Mouse (Mus musculus): ENCODE results near the gene Flywch2.

Gene Flywch2

DNA sequence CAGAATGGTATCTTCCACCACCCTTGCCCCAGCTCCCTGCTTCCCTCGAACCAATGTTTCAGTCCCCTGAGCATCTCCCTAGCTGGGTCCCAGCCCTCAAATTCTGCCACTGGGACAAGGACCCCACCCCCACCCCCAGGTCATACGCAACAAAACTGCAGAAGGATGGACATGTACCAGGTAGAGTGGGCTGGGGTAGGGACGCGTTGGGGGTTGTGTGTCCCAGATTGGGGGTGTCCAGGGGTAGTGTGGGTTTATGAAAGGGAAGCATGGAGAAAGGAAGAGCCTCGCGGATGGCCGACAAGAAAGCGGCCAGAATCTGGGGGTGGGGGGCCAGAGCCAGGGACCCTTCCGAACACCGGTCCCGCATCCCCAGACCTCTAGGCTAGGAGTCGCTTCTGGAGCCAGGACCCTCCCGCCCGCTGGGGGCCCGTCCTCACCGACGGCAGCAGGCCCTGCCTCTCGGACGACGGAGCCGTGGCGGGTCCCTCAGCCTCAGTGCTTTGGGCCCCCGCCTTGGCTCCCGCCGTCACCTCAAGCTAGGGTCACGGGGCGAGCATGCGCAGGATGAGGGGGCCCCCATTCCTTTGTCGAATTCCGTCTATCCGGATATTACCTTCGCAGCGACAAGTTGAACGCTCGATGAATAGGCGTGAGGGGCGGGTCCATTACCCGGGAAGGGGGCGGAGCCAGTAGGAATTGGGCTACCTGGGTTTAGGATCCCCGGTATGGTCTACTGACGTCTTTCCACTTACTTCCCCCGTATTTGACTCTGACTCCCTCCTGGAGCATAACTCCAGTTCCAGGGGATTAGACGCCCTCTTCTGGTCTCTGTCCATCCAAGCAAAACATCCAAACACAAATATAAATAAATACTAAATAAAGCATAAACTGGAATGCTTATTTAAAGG is at the start of gene Flywch2:
Gene Flywch2, minus strand, starts transcription at position 521 of the 911 bp plus-strand sequence.
- DNase-seq = peak; percentile 70 to 76

DNA sequence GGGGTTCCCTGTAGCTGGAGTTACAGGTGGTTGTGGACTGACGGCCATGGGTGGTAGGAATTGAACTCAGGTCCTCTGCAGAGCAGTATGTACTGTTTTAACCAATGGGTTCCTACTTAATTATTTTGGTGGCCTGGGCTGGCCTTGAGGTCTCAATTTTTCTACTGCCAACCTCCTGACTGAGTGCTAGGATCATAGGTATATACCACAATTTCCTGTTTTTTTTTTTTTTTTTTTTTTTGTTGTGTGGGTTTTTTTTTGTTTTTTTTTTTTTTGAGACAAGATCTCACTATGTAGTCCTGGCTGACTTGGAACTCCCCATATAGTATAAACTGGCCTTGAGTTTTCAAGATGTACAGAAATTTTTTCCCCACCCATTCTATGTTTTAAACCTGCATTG is 45.3 kb upstream of the Flywch2 start:
- DNase-seq = no peak

DNA sequence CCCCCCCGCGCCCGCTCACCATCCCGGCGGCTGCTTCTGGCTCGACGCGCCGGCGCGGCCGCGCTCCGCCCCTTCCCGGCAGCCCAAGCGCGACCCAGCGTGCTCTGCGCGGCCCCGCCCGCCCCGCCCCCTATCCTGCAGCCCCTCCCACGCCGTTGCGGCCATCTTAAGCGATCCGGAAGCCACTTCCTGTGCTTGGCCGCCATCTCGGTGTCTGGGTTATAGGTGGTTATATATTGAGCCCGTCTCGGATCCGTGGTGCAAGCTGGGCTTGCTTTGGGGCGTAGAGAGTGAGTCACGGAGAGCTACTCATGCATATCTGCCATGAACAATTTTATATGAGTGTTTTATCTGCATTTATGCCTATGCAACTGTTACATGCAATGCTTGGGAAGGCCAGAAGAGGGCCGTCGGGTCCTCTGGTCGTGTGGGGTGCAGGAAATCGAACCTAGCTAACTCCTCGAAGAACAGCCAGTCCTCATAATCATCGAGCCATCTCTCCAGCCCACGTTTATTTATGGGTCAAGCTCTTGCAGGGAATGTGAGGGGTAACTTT is 43.3 kb upstream of the Flywch2 start, which contains the start of gene Elob:
Gene Elob, minus strand, starts transcription at position 73 of the 556 bp plus-strand sequence.
- peak; percentile 84 to 86 for DNase-seq

DNA sequence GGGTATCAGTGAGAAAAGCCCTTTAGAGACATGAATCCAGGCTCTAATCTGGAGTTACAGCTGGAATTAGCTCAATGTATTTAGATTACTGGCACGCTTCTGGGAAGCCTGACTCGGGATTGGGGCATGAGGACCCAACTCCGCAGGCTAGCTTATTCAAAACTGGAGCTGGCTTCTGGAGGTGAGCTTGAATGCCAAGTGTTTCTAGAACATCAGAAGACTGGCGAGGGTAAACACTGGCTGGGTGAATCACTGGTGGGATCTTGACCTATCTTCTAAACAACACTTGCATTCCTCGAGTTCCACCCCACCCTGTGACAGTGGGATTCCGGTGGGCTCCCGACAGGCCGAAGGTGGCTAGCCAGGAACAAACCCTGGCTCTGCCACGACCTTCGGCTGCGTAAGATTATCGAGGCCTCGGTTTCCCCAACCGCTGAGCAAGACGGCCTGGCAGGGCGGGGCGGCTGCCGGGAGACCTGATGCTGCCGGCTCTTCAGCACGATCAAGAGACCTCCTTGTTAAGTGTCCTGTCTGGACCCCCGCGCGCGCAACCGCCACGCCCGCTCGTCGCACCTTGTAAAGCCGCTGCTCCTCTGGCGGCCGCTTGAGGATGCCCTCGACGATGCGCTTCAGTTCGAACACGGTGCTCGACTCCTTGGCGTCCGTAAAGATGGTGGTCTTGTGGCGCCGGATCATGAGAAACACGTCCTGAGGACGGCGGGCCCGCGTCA is 42.6 kb upstream of the Flywch2 start:
- peak; percentile 69 to 73 for DNase-seq

DNA sequence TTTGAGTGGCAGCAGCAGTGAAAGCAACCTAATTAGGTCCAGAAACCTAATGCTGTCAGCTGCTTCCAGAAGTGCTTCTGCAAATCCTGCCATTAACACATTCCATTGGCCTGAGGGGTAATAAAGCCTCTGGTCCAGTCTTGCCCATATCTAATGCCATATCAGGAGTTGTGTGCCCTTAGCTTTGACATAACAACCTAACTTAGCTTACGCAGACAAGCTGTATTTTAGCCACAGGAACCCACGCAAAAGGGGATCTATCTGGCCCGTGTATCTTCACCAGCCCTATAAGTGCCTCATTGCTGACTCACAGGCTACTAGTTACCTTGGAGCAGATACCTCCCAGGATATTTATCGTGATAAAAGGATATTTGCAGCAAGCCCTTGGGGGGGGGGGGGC is 39.7 kb upstream of the Flywch2 start:
- no peak for DNase-seq

DNA sequence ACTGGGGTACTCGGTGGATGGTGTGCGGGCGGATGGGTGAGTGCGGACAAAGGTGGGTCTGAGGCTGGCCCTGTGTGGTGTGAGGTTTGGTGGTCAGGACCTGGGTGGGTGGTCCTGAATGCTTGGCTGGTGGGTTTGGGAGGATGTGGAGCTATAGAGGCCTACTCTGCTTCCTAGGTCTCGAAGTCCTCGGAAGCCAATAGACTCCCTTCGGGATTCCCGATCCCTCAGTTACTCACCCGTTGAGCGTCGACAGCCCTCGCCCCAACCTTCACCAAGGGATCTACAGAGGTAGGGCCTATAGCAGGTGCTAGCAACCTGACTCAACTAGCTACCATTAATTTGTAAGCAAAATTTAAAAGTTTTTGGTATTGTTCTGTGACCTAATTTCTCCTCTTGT is 37.7 kb upstream of the Flywch2 start:
- no peak for DNase-seq

DNA sequence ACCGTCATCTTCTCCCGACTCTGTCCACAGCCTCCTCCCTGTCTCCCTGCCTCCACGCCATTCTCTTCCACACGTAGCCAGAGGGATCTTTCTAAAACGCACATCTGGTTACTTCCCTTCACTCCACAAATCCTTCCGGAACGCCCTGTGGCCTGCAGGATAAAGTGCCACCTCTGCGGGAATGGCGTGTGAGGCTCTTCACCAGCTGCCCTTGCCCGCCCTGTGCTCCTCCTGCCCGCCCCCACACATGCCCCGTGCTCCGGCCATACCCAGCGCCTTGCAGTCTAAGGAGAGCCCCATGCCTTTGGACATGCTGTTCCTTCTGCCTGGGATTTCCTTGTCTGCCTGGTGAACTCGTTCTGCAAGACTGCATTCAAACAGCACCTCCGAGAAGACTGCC is 37.1 kb upstream of the Flywch2 start:
- DNase-seq = peak in 1 of 2 experiments; percentile 15

DNA sequence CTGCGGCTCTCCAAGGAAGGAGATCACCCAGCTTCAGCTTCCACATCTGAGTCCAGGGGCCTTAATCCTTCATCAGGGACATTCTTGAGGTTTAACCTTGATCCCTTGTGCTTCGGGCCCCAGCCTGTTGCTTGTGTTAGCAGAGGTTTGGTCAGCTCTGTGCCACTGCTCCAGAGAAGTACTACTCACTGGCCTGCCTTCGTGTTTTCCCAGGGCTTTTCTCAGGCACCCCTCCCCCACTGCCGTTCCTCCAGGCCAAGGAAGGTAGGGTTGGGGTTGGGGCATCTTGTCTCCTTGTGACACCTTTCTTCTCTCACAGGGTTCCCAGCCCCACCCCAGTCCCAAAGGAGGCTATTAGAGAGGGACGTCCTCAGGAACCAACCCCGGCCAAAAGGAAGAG is 36.2 kb upstream of the Flywch2 start:
- DNase-seq = peak in 1 of 2 experiments; percentile 13

DNA sequence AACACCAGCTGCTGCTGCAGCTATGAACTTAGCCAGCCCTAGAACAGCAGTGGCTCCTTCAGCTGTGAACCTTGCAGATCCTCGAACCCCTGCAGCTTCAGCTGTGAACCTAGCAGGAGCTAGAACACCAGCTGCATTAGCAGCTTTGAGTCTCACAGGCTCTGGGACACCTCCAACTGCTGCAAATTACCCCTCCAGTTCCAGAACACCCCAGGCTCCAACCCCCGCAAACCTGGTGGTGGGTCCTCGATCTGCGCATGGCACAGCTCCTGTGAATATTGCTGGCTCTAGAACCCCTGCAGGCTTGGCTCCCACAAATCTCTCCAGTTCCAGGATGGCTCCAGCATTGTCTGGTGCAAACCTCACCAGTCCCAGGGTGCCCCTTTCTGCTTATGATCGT is 34.9 kb upstream of the Flywch2 start:
- DNase-seq = no peak

DNA sequence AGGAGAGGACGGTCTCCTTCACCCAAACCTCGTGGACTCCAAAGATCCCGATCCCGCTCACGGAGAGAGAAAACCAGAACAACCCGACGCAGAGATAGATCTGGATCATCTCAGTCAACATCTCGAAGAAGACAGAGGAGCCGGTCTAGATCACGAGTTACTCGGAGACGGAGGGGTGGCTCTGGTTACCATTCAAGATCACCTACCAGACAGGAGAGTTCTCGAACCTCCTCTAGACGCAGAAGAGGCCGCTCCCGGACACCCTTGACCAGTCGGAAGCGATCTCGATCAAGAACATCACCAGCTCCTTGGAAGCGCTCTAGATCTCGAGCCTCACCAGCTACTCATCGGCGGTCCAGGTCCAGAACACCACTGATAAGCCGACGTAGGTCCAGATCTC is 33.4 kb upstream of the Flywch2 start:
- DNase-seq = peak in 1 of 2 experiments; percentile 17

DNA sequence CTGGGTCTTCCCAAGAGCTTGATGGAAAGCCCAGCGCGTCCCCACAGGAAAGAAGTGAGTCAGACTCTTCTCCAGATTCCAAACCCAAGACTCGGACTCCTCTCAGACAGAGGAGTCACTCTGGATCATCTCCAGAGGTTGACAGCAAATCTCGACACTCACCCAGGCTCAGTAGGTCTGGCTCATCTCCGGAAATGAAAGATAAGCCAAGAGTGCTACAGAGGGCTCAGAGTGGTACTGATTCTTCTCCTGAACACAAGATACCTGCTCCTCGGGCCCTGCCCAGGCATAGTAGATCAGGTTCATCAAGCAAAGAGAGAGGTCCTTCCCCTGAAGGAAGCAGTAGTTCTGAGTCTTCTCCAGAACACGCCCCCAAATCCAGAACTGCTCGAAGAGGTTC is 32.7 kb upstream of the Flywch2 start:
- DNase-seq = no peak

DNA sequence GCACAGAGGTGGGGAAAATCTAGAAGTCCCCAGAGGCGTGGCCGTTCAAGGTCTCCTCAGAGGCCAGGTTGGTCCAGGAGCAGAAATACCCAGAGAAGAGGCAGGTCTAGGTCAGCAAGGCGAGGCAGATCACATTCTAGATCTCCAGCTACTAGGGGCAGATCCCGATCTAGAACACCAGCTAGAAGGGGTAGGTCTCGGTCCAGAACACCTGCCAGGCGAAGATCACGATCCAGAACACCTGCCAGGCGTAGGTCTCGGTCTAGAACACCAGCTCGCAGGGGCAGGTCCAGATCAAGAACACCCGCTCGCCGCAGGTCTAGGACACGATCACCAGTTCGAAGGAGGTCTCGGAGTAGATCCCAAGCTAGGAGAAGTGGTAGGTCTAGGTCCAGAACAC is 29.8 kb upstream of the Flywch2 start:
- DNase-seq = no peak

DNA sequence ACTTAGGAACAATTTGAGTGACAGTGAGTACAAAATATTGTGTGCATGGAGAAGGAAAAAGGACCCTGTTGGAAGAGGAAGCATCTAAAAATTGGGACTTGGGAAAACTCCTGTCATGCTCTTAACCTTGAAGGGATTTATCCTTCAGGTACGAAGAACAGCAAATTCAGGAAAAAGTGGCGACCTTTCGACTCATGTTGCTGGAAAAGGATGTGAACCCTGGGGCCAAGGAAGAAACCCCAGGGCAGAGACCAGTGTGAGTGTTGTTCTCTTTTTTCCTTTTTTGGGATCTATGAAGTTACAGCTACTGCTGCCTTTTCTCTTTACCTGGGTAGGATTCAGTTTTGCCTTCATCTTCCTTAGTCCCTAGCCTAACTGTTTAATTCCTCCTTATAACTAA is 22.0 kb upstream of the Flywch2 start:
- no peak for DNase-seq

DNA sequence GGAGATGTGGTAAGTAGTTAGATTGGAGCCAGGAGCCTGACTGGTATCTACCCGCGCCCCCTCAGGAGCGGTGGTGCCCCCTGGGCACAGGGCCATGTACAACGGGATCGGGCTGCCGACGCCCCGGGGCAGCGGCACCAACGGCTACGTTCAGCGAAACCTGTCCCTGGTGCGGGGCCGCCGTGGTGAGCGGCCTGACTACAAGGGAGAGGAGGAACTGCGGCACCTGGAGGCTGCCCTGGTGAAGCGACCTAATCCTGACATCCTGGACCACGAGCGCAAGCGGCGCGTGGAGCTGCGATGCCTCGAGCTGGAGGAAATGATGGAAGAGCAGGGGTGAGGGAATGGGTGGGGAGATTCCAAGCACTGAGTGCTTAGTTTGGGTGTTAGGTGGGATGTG is 21.0 kb upstream of the Flywch2 start:
- DNase-seq = peak; percentile 36 to 37

DNA sequence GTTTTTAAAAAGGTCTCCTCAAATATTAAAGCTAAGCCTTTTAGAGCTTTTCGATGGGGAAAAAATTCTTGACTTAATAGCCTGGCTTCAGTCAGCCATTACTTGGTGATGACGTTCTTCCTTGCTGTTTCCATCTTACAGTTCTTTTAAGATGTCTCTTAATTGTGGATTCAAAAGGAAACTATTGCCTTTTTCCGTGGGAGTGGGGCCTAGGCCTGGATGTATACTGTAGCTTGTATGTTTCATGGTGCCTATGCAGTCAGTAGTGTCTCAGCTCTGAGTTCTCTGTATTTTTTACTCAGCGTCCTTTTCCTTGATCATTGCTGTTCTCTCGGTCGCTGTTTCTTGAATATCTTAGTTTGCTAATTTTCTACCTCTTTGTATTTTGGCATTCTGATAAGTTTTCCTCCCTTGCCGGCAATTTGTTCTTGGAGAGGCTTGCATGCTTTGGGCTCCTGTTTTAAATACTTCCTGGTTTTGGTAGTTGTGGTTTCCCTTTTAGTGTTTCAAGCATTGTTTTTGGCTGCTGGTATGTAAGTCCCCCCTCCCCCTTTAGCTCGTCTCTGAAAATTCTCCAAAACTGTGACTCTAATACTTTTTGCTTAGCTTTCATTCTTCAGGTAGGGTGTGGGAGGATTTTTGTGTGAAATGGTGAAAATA is 18.7 kb upstream of the Flywch2 start:
- DNase-seq = no peak

DNA sequence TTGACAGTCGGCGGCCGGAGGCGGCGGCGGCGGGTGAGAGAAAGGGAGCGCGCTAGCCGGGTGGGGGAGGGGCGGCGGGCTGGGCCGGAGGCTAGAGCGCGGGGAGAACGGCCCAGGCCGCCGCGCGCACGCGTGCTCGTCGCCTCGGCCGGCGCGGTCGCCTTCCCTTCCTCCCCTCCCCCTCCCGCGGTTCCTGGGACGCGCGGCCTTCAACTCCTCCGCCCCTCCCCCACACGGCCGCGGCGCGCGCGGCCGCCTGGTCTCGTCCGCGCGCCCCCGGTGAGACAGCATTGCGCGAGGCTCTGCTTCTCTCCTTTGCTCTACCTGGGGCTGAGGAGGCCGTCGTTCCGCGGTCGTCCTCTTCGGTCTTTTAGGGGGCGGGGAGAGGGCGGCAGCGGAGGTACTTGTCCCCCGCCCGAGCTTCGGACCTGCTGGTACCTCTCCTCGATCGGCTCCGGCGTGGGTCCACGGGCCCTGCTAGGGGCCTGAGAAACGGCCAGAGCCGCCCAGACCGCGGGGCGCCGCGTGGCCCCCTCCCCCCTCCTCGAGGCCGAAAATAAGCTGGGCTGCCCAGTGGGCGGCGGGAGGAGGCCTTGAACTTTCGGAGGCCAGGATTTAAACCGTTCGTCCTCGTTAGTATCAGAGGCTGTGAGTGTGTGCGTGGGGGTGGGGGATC is 17.6 kb upstream of the Flywch2 start:
- DNase-seq = peak; percentile 69 to 75

DNA sequence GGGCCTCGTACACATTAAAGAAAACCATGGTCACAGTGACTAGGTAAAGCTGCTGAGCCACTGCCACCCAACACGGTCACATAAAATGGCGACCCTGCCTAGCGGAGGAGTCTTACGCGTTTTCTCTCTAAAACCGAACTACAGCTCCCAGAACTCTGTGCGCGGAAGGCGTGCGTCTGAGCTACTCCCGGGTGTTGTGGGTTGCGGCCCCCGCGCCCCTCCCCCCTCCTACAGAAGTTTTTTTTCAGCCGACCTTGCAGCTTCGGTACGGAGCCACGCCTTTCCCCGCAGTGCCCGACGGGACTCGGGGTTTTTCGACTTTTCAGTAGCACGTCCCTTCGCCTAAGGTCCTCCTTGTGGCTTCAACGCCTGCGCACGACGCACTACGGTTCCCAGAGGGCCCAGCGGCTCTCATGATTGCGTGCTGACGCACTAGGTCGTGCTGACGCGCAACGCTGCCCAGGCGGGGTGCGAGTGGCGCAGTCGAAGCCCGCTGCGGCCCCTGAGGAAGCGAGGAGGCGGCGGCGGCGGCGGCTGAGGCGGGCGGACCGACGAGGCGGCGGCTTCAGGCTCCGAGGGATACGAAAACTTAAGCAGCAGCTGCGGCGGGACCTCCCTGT is 17.0 kb upstream of the Flywch2 start:
- peak; percentile 95 to 96 for DNase-seq

DNA sequence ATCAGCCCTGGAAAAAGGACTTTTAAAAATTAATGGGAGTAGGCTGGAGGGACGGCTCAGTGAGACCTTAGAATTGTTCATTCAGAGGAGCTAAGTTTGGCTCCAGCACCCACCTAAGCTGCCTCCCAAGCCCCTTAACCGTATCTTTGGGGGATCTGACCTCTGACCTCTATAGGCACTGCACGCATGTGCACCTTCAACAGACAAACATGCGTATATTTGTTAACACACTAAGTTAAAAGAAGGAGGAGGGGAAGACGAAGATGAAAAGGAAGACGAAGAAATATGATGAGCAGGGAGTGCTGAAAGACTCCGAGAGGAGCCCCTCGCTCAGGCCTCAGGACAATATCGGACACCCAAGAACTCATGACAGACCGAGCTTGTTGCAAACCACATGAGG is 15.7 kb upstream of the Flywch2 start:
- DNase-seq = no peak

DNA sequence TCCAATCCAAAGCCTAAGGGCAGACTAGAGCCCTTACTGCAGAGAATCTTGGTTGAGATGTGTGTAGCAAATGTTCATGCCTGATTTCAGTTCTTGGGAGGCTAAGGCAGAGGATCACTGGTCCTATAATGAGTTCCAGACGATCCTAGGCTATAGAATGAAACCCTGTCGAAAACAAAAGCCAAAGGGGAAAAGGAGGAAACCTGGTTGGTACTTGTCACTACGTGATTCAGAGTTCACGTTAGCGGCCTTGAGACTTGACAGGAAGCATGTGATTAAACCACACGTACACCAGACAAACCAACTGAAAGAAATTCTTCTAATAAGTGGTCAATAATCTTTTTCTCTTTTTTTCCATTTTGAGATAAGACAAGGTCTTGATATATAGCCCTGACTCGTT is 11.4 kb upstream of the Flywch2 start:
- no peak for DNase-seq

DNA sequence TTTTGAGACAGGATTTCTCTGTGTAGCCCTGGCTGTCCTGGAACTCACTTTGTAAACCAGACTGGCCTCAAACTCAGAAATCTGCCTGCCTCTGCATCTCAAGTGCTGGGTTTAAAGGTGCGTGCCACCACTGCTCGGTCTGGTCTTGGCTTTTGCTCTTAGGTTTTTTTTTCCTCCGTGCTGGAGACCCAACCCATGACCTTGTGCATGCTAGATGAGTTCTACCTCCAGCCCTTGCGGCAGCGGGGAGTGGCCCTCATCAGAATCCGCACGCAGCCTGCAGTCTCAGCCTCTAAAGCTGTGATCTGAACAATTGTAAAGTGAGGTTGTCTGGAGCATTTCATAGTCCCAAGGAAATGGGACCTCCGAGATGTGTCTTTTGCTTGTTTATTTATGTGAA is 9.4 kb upstream of the Flywch2 start:
- no peak for DNase-seq

DNA sequence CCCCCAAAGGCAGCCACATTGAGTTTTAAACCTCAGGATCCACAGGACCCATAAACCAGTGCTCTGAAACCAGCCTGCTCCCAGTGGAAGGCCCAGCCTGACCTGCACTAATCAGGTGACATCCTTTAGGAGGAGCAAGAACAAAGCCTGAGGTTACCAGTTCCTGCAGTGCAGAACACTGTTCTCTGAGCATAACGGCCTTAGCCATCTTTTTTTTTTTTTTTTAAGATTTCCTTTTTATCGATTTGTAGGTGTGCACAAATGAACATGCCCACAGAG is 5.1 kb upstream of the Flywch2 start:
- no peak for DNase-seq

All from B cell, adult 2 months (primary cell).